Mouse (Mus musculus) stomach, embryonic 16.5 days (tissue): Measurements from ENCODE around the gene Prickle2. TPM values are rescaled to one million over a fixed set of nuclear protein-coding genes. Genes with fewer than 3 reads are reported as not detected.

Experiments
- ATAC-seq: fragments of 200-750 bp; cut with Nextera tagmentation; 2 replicates; pipeline ENCODE4 v1.8.0; 2017; ENCODE audit warnings: moderate number of reproducible peaks, moderate TSS enrichment; ENCODE audit not compliant: insufficient read depth, low FRiP score
- H3K27ac ChIP-seq: fragments of 300-500 bp; sonication (generic); 2 replicates; pipeline ENCODE4 v1.5.1; 2014; ENCODE audit warnings: low read length
- H3K27me3 ChIP-seq: fragments of 300-500 bp; sonication (generic); 2 replicates; pipeline ENCODE4 v1.6.1; 2014; ENCODE audit warnings: low read length, control low read depth, mixed read lengths; ENCODE audit not compliant: control insufficient read depth, insufficient read depth
- H3K36me3 ChIP-seq: fragments of 300-500 bp; sonication (generic); 2 replicates; pipeline ENCODE4 v1.6.1; 2014; ENCODE audit warnings: low read length; ENCODE audit not compliant: control insufficient read depth, insufficient read depth
- H3K4me1 ChIP-seq: fragments of 300-500 bp; sonication (generic); 2 replicates; pipeline ENCODE4 v1.6.1; 2014; ENCODE audit warnings: low read length, control low read depth, mixed read lengths; ENCODE audit not compliant: control insufficient read depth, insufficient read depth
- H3K4me2 ChIP-seq: fragments of 300-500 bp; sonication (generic); 2 replicates; pipeline ENCODE4 v1.6.1; 2014; ENCODE audit warnings: low read depth, low read length, mixed read lengths
- H3K4me3 ChIP-seq: fragments of 300-500 bp; sonication (generic); replicated peaks from 2 replicates; pipeline ENCODE4 v1.5.1; 2014; ENCODE audit warnings: mild to moderate bottlenecking, low read length
- H3K9ac ChIP-seq: fragments of 300-500 bp; sonication (generic); 2 replicates; pipeline ENCODE4 v1.6.1; 2014; ENCODE audit warnings: low read length
- H3K9me3 ChIP-seq: fragments of 300-500 bp; sonication (generic); replicated peaks from 2 replicates; pipeline ENCODE4 v1.6.1; 2016; ENCODE audit warnings: low read length, control low read depth; ENCODE audit not compliant: control insufficient read depth
- WGBS: fragments of 180-500 bp; shearing (Covaris S2); extraction: QIAGEN DNeasy Blood & Tissue Kit; methylation state at CpG from one replicate; pipeline ENCODE4 v1.1.7; 2014; 5-methylcytosine and 5-hydroxymethylcytosine counted together
- polyA plus RNA-seq: library from polyadenylated mRNA; unstranded; fragments of >200 nt; fragmentation: Nextera tagmentation; extraction: Ambion mirVana; gene quantifications from 2 replicates; pipeline ENCODE4 v1.2.1, GENCODE M21; 2015

Prickle2 gene
- polyA plus RNA-seq, 1 experiment from 2014 or later: 9.3 TPM

DNA sequence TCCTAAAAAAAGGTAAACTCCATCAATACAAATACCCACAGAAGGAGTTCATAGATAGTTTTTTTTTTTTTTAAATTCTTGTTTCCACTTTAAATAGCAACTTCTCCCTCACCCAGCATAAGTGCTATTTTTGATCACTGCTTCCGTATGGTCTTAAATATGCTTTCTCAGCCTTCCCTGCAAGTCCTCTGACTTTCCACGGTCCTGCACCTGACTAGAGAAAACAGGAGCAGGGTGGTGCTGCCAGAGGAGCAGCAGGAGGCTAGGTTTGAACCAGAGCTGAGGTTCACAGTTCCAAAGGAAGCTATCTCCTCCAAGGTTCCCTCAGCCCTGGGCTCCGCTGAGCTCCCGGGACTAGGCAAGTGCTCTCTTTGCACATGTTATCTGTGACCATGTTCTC lies 310.4 kb downstream of the Prickle2 start:
- Histone ChIP-seq H3K36me3 (no peaks in the 10 kb centered on the region), H3K9me3 (no peaks in the 10 kb centered on the region), H3K27me3 (no peaks in the 10 kb centered on the region), H3K4me3 (no peak overlapping the region), H3K4me1 (peaks cover 14% of the 10 kb centered on the region), H3K9ac (no peak overlapping the region), H3K27ac (no peak overlapping the region), H3K4me2 (no peak overlapping the region)
- ATAC-seq: peak; percentile 17; the same call in 1 of the 2 replicates
- 66% methylated on average over 4 of the region's 4 CpGs for WGBS

DNA sequence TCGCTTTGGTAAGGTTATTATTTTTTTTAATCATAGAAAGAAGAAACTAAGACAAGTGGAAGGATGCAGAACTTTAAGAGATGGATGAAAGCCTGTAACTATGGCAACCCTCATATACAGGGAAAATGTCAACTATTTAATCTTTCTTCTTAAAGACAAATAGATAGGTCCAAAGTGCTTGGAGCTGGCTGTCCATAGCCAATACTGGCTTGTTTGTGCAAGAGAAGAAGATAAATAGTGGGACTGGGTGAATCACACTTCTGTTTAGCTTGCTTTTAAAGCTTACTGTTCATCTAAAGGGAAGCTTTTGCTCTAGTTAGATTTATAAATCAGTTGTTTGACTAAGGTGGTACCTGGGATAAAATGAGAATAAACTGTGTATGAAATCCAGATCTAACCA lies 310.8 kb downstream of the Prickle2 start:
- H3K9ac ChIP-seq: no peak overlapping the region
- WGBS: 71% methylated on average over 1 of the region's 1 CpGs
- ATAC-seq: peak; percentile 47; the same call in 1 of the 2 replicates
- no peak overlapping the region for H3K27ac ChIP-seq
- H3K27me3 ChIP-seq: no peaks in the 10 kb centered on the region
- no peak overlapping the region for H3K4me2 ChIP-seq
- H3K9me3 ChIP-seq: no peaks in the 10 kb centered on the region
- H3K36me3 ChIP-seq: no peaks in the 10 kb centered on the region
- H3K4me3 ChIP-seq: no peak overlapping the region
- peaks cover 14% of the 10 kb centered on the region for H3K4me1 ChIP-seq

DNA sequence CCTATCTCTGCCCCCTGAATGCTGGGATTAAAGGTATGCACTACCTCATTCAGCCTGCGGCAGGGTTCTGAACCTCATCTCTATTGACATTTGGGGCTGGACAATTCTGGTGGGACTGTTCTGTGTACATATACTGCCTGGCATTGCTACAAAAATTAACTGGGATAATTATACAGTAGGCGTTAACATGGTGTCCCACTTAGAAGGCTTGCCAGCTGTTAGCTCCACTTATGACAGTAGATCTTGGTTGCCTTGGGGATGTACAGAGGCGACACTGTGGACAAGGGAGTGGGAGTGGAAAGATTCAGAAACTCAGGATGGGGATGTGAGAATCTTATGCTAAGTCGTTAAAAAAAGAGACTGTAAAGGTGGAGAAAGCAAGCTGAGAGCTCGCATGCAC lies 311.3 kb downstream of the Prickle2 start:
- no peaks in the 10 kb centered on the region for H3K27me3 ChIP-seq
- H3K9ac ChIP-seq: no peak overlapping the region
- H3K4me2 ChIP-seq: no peak overlapping the region
- 58% methylated on average over 5 of the region's 5 CpGs for WGBS
- peaks cover 14% of the 10 kb centered on the region for H3K4me1 ChIP-seq
- H3K4me3 ChIP-seq: no peak overlapping the region
- no peaks in the 10 kb centered on the region for H3K36me3 ChIP-seq
- no peak overlapping the region for H3K27ac ChIP-seq
- H3K9me3 ChIP-seq: no peaks in the 10 kb centered on the region
- ATAC-seq: no peak

- H3K9ac ChIP-seq: no peak overlapping the region
- no peak overlapping the region for H3K27ac ChIP-seq
- H3K36me3 ChIP-seq: no peaks in the 10 kb centered on the region
- no peaks in the 10 kb centered on the region for H3K27me3 ChIP-seq
- WGBS: 90% methylated on average over 4 of the region's 4 CpGs
- no peak overlapping the region for H3K4me3 ChIP-seq
- no peak for ATAC-seq
- H3K4me2 ChIP-seq: no peak overlapping the region
- H3K4me1 ChIP-seq: peaks cover 11% of the 10 kb centered on the region; the same call in 1 of the 2 replicates
- no peaks in the 10 kb centered on the region for H3K9me3 ChIP-seq
Observed at GRCm38 (mm10) chr6:92390321-92390720, 315.6 kb downstream of the Prickle2 start.

DNA sequence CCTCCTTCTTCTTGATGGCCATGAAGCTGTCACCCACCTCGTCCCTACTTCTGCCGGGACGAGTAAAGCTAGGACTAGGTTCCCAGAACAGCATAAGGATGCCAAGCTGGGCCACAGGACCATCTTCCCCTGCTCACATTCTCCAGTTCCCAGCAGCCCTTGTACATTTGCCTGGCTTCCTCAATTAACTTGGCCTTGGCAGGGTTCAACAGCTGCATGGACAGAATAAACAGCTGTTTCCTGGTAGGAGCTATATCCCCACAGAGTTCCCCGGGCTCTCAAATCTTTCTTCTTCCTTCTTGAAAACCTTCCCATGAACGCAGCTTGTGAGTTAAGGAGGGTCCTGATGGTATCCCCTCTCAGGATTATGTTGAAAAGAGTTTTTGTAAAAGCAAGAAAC lies 317.3 kb downstream of the Prickle2 start:
- 62% methylated on average over 5 of the region's 5 CpGs for WGBS
- H3K36me3 ChIP-seq: no peaks in the 10 kb centered on the region
- peaks cover 6% of the 10 kb centered on the region; the same call in 1 of the 2 replicates for H3K4me1 ChIP-seq
- no peak overlapping the region for H3K9ac ChIP-seq
- no peak overlapping the region for H3K4me3 ChIP-seq
- H3K27me3 ChIP-seq: no peaks in the 10 kb centered on the region
- no peak for ATAC-seq
- no peaks in the 10 kb centered on the region for H3K9me3 ChIP-seq
- no peak overlapping the region for H3K4me2 ChIP-seq
- H3K27ac ChIP-seq: no peak overlapping the region

DNA sequence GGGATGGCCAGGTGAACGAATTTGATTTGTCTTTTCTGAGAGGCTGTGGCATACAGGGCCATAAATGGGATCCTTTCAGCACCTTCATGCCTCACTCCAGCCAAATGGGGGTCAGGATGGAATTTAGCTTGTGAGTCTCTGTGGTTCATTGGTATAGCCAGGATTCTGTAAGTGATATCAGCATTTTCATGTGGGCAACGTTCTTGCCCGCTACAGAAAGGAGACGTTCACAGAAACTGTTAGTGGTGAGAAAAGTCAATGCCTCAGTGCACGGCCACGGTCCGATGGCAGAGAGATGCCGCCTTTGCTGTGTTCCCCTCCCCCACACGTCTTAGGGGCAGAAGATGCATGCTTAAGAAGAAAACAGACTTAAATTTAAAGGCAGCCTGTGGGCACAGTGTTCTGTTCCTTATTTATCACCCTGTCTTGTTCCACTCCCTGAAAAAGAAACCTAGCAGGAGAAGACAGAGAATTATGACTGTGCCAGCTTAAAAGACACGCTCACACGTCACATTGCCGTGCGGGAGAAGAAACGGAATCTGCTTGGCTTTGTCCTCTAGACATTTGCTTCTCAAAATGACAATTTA lies 322.7 kb downstream of the Prickle2 start:
- H3K36me3 ChIP-seq: no peaks in the 10 kb centered on the region
- no peaks in the 10 kb centered on the region for H3K4me1 ChIP-seq
- H3K27me3 ChIP-seq: no peaks in the 10 kb centered on the region
- no peak overlapping the region for H3K9ac ChIP-seq
- WGBS: 76% methylated on average over 14 of the region's 14 CpGs
- H3K9me3 ChIP-seq: 0 out of 2 replicates have a peak, but pooled peaks cover 3% of the 10 kb centered on the region
- ATAC-seq: no peak
- no peak overlapping the region for H3K4me3 ChIP-seq
- no peak overlapping the region for H3K4me2 ChIP-seq
- no peak overlapping the region for H3K27ac ChIP-seq

DNA sequence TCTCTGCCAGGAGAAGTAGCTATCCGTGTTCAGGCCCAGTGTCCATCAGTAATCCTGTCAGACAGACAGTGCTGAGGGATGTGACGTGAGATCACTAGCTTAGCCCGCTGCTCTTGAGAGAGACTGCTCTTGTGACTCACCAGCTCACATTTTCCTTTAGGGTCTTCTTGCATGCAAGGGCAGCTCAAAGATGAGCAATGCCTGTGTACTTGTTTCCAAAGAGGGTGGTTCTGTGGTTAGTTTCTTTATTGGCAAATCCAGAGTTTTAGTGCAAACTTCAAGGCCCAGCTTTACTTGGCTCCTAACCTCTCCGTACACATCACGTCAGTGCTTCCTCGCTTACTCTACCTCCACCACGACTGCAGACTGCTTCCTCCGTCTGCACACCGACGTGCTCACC lies 324.9 kb downstream of the Prickle2 start:
- Histone ChIP-seq H3K27me3 (no peaks in the 10 kb centered on the region), H3K9ac (no peak overlapping the region), H3K4me2 (no peak overlapping the region), H3K27ac (no peak overlapping the region), H3K4me3 (no peak overlapping the region), H3K4me1 (no peaks in the 10 kb centered on the region), H3K9me3 (0 out of 2 replicates have a peak, but pooled peaks cover 3% of the 10 kb centered on the region), H3K36me3 (no peaks in the 10 kb centered on the region)
- 74% methylated on average over 10 of the region's 10 CpGs for WGBS
- ATAC-seq: no peak

GRCm38 (mm10) chr6:92374826-92375225 lies 331.1 kb downstream of the Prickle2 start:
- Histone ChIP-seq H3K36me3 (no peaks in the 10 kb centered on the region), H3K9ac (no peak overlapping the region), H3K4me3 (no peak overlapping the region), H3K9me3 (0 out of 2 replicates have a peak, but pooled peaks cover 3% of the 10 kb centered on the region), H3K4me1 (0 out of 2 replicates have a peak, but pooled peaks cover 5% of the 10 kb centered on the region), H3K27me3 (no peaks in the 10 kb centered on the region), H3K27ac (no peak overlapping the region), H3K4me2 (no peak overlapping the region)
- no peak for ATAC-seq
- 84% methylated on average over 6 of the region's 6 CpGs for WGBS

DNA sequence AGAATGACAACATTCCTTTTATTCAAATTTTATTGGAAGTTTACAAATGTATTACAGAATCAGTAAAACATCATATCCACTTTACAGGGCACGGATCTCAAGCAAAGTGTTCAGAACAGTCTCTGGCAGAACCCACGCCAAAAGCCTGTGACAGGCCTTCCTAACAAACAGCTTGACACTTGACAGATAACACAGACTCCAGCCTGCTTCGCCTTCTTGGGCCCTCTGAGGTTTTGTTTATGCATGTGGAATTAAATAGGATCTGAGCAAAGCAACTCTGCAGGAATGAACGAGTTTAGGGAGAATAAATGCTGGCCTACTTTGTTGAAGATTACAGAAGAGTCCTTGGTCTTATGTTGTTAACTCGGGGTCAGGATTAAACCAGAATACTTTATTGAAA lies 335.1 kb downstream of the Prickle2 start:
- H3K9ac ChIP-seq: no peak overlapping the region
- no peak overlapping the region for H3K4me3 ChIP-seq
- H3K27me3 ChIP-seq: no peaks in the 10 kb centered on the region
- no peak for ATAC-seq
- no peak overlapping the region for H3K4me2 ChIP-seq
- H3K27ac ChIP-seq: no peak overlapping the region
- H3K36me3 ChIP-seq: no peaks in the 10 kb centered on the region
- 0 out of 2 replicates have a peak, but pooled peaks cover 5% of the 10 kb centered on the region for H3K4me1 ChIP-seq
- WGBS: 36% methylated on average over 5 of the region's 5 CpGs
- H3K9me3 ChIP-seq: peaks cover 6% of the 10 kb centered on the region
